Mouse (Mus musculus) liver, adult 2 months (tissue): ENCODE measurements around the gene Sde2. TPM values are rescaled to one million over a fixed set of nuclear protein-coding genes. Genes with fewer than 3 reads are reported as not detected.
A peak's percentile ranks its signal among the peaks of the same experiment; 100 is the strongest.

Source experiments
- DNase-seq: peaks from one replicate; pipeline ENCODE4 v3.0.0-alpha.2; 2011; ENCODE audit warnings: low read depth, low spot score; ENCODE audit errors: extremely low read depth
- H3K27ac ChIP-seq: fragments of 200-500 bp; replicated peaks from 2 replicates; pipeline ENCODE4 v1.5.1; 2012; ENCODE audit warnings: low read depth, mild to moderate bottlenecking, control low read depth, inconsistent platforms, low read length; ENCODE audit not compliant: insufficient read depth
- H3K27me3 ChIP-seq: fragments of 200-500 bp; 2 replicates; pipeline ENCODE4 v1.6.1; 2012; ENCODE audit warnings: mild to moderate bottlenecking, moderate library complexity, low read length, inconsistent platforms; ENCODE audit not compliant: control insufficient read depth, insufficient read depth
- H3K36me3 ChIP-seq: fragments of 200-500 bp; 2 replicates; pipeline ENCODE4 v1.6.1; 2012; ENCODE audit warnings: low read length, inconsistent platforms; ENCODE audit not compliant: control insufficient read depth, insufficient read depth
- H3K4me1 ChIP-seq: fragments of 200-500 bp; 2 replicates; pipeline ENCODE4 v1.6.1; 2011; ENCODE audit warnings: low read length; ENCODE audit not compliant: control insufficient read depth, insufficient read depth
- H3K4me3 ChIP-seq: fragments of 200-500 bp; 2 replicates; pipeline ENCODE4 v1.5.1; 2011; ENCODE audit warnings: low read depth, mild to moderate bottlenecking, control low read depth, low read length, moderate library complexity; ENCODE audit not compliant: insufficient read depth
- H3K79me2 ChIP-seq: fragments of 200-500 bp; 2 replicates; pipeline ENCODE4 v1.6.1; 2012; ENCODE audit warnings: inconsistent platforms, mild to moderate bottlenecking, low read length, moderate library complexity; ENCODE audit not compliant: control insufficient read depth, insufficient read depth
- H3K9ac ChIP-seq: fragments of 200-500 bp; 2 replicates; pipeline ENCODE4 v1.6.1; 2012; ENCODE audit warnings: low read depth, mild to moderate bottlenecking, control low read depth, inconsistent platforms, low read length
- CTCF ChIP-seq: fragments of 200-500 bp; IDR thresholded peaks from 2 replicates; pipeline ENCODE4 v1.5.1; 2011; ENCODE audit warnings: low read depth, low read length, control low read depth
- POLR2A ChIP-seq: fragments of 200-500 bp; IDR thresholded peaks from 2 replicates; pipeline ENCODE4 v1.6.1; 2011; ENCODE audit warnings: low read length, control low read depth; ENCODE audit not compliant: insufficient read depth; ENCODE audit errors: extremely low read depth
- WGBS: fragments of 180-500 bp; shearing (Covaris S2); methylation state at CpG from one replicate; pipeline ENCODE4 v1.1.7; 2018; 5-methylcytosine and 5-hydroxymethylcytosine counted together
- polyA plus RNA-seq: library from polyadenylated mRNA; depleted of rRNA; stranded (reverse); fragments of >200 nt; gene quantifications from 2 replicates; pipeline ENCODE4 v1.2.3, GENCODE M21; 2012
- total RNA-seq: library from RNA; depleted of rRNA; stranded (reverse); fragments of >200 nt; gene quantifications from 2 replicates; pipeline ENCODE4 v1.2.3, GENCODE M21; 2014

Gene Sde2
- total and polyA plus RNA-seq, 2 experiments: 5.0 to 5.8 TPM

DNA sequence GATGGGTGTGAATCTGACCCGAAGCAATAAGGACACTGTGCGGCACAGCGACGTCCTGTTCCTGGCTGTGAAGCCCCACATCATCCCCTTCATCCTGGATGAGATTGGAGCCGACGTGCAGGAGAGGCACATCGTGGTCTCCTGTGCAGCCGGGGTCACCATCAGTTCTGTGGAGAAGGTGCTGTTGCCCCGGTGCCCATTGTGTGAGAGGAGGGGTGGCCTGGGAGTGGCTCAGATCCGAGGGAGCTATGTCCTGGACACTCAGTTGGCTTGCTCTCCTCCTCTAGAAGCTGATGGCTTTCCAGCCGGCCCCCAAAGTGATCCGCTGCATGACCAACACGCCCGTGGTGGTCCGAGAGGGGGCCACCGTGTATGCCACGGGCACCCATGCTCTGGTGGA is 54.9 kb downstream of the Sde2 start:
- no peak overlapping the region for H3K27ac ChIP-seq
- H3K4me3 ChIP-seq: no peak overlapping the region
- TF ChIP-seq CTCF (no peak), POLR2A (no peak)
- H3K36me3 ChIP-seq: no peaks in the 10 kb centered on the region; the same call in 1 of the 2 replicates
- 0 out of 2 replicates have a peak, but pooled peaks cover 4% of the 10 kb centered on the region for H3K79me2 ChIP-seq
- no peaks in the 10 kb centered on the region for H3K27me3 ChIP-seq
- no peak overlapping the region for H3K9ac ChIP-seq
- DNase-seq: no peak
- 98% methylated on average over 17 of the region's 17 CpGs for WGBS
- H3K4me1 ChIP-seq: peaks cover 8% of the 10 kb centered on the region

- TF ChIP-seq CTCF (no peak), POLR2A (no peak)
- 97% methylated on average over 24 of the region's 24 CpGs for WGBS
- H3K79me2 ChIP-seq: 0 out of 2 replicates have a peak, but pooled peaks cover 4% of the 10 kb centered on the region
- H3K9ac ChIP-seq: no peak overlapping the region
- no peaks in the 10 kb centered on the region; the same call in 1 of the 2 replicates for H3K36me3 ChIP-seq
- H3K27me3 ChIP-seq: no peaks in the 10 kb centered on the region
- peaks cover 8% of the 10 kb centered on the region for H3K4me1 ChIP-seq
- DNase-seq: no peak
- H3K4me3 ChIP-seq: no peak overlapping the region
- no peak overlapping the region for H3K27ac ChIP-seq
Measured at GRCm38 (mm10) chr1:180906461-180907147, 55.7 kb downstream of the Sde2 start.

DNA sequence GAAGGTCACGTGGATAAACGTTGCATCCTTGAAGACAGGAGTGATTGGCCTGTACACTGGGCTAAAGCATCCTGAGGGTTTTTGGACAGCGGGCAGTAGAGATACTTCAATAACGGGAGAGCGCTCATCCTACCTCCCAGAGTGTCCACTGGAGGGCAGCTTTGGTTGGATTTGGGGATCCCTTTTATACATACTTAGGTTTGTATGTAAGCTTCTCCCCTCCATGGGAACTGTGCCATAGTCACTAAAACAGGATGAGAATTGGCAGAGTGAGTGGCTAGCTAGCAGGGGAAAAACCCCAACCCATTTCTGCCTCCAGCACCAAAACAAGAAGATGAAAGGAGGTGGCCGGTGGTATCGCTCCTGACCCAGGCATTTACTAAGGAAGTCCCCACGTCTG is 60.2 kb downstream of the Sde2 start:
- H3K4me1 ChIP-seq: no peaks in the 10 kb centered on the region
- no peak overlapping the region for H3K27ac ChIP-seq

GRCm38 (mm10) chr1:180911653-180912287 is 60.8 kb downstream of the Sde2 start:
- 62% methylated on average over 20 of the region's 20 CpGs for WGBS
- Histone ChIP-seq H3K36me3 (no peaks in the 10 kb centered on the region; the same call in 1 of the 2 replicates), H3K27ac (no peak overlapping the region), H3K79me2 (no peaks in the 10 kb centered on the region), H3K27me3 (no peaks in the 10 kb centered on the region), H3K9ac (no peak overlapping the region), H3K4me1 (no peaks in the 10 kb centered on the region), H3K4me3 (no peak overlapping the region)
- DNase-seq: no peak
- TF ChIP-seq POLR2A (no peak), CTCF (no peak)

More for the DNA sequence above, 60.2 kb downstream of the Sde2 start:
- Histone ChIP-seq H3K79me2 (no peaks in the 10 kb centered on the region), H3K27me3 (no peaks in the 10 kb centered on the region), H3K4me3 (no peak overlapping the region), H3K36me3 (no peaks in the 10 kb centered on the region; the same call in 1 of the 2 replicates), H3K9ac (no peak overlapping the region)
- no peak for DNase-seq
- 32% methylated on average over 8 of the region's 8 CpGs for WGBS
- TF ChIP-seq POLR2A: no peak
- peak; percentile 27; the same call in 1 of the 2 replicates for TF ChIP-seq CTCF

GRCm38 (mm10) chr1:180912792-180913191 is 61.9 kb downstream of the Sde2 start:
- Histone ChIP-seq H3K27me3 (no peaks in the 10 kb centered on the region), H3K79me2 (no peaks in the 10 kb centered on the region), H3K9ac (no peak overlapping the region), H3K4me3 (no peak overlapping the region), H3K4me1 (no peaks in the 10 kb centered on the region), H3K27ac (no peak overlapping the region), H3K36me3 (no peaks in the 10 kb centered on the region)
- TF ChIP-seq CTCF (no peak), POLR2A (no peak)
- WGBS: 89% methylated on average over 5 of the region's 5 CpGs
- DNase-seq: no peak

GRCm38 (mm10) chr1:180913797-180914196 is 62.9 kb downstream of the Sde2 start:
- TF ChIP-seq POLR2A (no peak), CTCF (no peak)
- DNase-seq: no peak
- H3K4me3 ChIP-seq: no peak overlapping the region
- no peaks in the 10 kb centered on the region for H3K27me3 ChIP-seq
- H3K36me3 ChIP-seq: no peaks in the 10 kb centered on the region
- WGBS: 75% methylated on average over 4 of the region's 4 CpGs
- no peaks in the 10 kb centered on the region for H3K4me1 ChIP-seq
- H3K27ac ChIP-seq: no peak overlapping the region
- H3K9ac ChIP-seq: no peak overlapping the region
- H3K79me2 ChIP-seq: no peaks in the 10 kb centered on the region
